Mouse (Mus musculus) heart, embryonic 14.5 days (tissue): ENCODE data around the gene Spata1. TPM values are rescaled to one million over a fixed set of nuclear protein-coding genes. Genes with fewer than 3 reads are reported as not detected.

Experiments
- ATAC-seq: fragments of 200-750 bp; cut with Nextera tagmentation; 2 replicates; pipeline ENCODE4 v1.8.0; 2017; ENCODE audit warnings: low read depth, moderate TSS enrichment; ENCODE audit not compliant: insufficient number of reproducible peaks, insufficient read depth, low FRiP score
- H3K27ac ChIP-seq, 2 experiments: fragments of 200-500 bp in 1 of 2; fragments of 300-500 bp in 1 of 2; sonication (generic) in 1 of 2; replicated peaks in 1 of 2; 2 replicates each; pipeline ENCODE4 v1.5.1; 2012 to 2014; ENCODE audit warnings: low read depth in 2 of 2, low read length in 2 of 2, control low read depth in 1 of 2, mild to moderate bottlenecking in 1 of 2, mixed read lengths in 1 of 2; ENCODE audit not compliant: control insufficient read depth in 1 of 2, insufficient read depth in 1 of 2
- H3K27me3 ChIP-seq: fragments of 300-500 bp; sonication (generic); 2 replicates; pipeline ENCODE4 v1.6.1; 2014; ENCODE audit warnings: mild to moderate bottlenecking, low read length, control low read depth; ENCODE audit not compliant: control insufficient read depth, insufficient read depth
- H3K36me3 ChIP-seq: fragments of 300-500 bp; sonication (generic); 2 replicates; pipeline ENCODE4 v1.6.1; 2014; ENCODE audit warnings: mild to moderate bottlenecking, control low read depth, low read length, mixed read lengths; ENCODE audit not compliant: control insufficient read depth, insufficient read depth
- H3K4me1 ChIP-seq, 2 experiments: fragments of 200-500 bp in 1 of 2; fragments of 300-500 bp in 1 of 2; sonication (generic) in 1 of 2; 2 replicates each; pipeline ENCODE4 v1.6.1; 2012 to 2014; ENCODE audit warnings: low read length in 2 of 2, control low read depth in 1 of 2, mixed read lengths in 1 of 2; ENCODE audit not compliant: control insufficient read depth in 2 of 2, insufficient read depth in 2 of 2
- H3K4me2 ChIP-seq: fragments of 300-500 bp; sonication (generic); 2 replicates; pipeline ENCODE4 v1.6.1; 2014; ENCODE audit warnings: mild to moderate bottlenecking, low read length
- H3K4me3 ChIP-seq, 2 experiments: fragments of 200-500 bp in 1 of 2; fragments of 300-500 bp in 1 of 2; sonication (generic) in 1 of 2; 2 replicates each; pipeline ENCODE4 v1.5.1; 2012 to 2014; ENCODE audit warnings: low read length in 2 of 2, mild to moderate bottlenecking in 2 of 2, control low read depth in 1 of 2, low read depth in 1 of 2, moderate library complexity in 1 of 2; ENCODE audit not compliant: control insufficient read depth in 1 of 2, insufficient read depth in 1 of 2
- H3K9ac ChIP-seq: fragments of 300-500 bp; sonication (generic); 2 replicates; pipeline ENCODE4 v1.6.1; 2014; ENCODE audit warnings: mild to moderate bottlenecking, low read length
- H3K9me3 ChIP-seq: fragments of 300-500 bp; sonication (generic); 2 replicates; pipeline ENCODE4 v1.6.1; 2016; ENCODE audit warnings: low read length, control low read depth; ENCODE audit not compliant: control insufficient read depth
- WGBS: fragments of 180-500 bp; shearing (Covaris S2); extraction: QIAGEN DNeasy Blood & Tissue Kit; methylation state at CpG from one replicate; pipeline ENCODE4 v1.1.7; 2014; 5-methylcytosine and 5-hydroxymethylcytosine counted together
- polyA plus RNA-seq: library from polyadenylated mRNA; unstranded; fragments of >200 nt; fragmentation: Nextera tagmentation; extraction: Ambion mirVana; gene quantifications from 2 replicates; pipeline ENCODE4 v1.2.1, GENCODE M21; 2014

Spata1 gene
- polyA plus RNA-seq, 1 experiment from 2014 or later, result 6.5 TPM

DNA sequence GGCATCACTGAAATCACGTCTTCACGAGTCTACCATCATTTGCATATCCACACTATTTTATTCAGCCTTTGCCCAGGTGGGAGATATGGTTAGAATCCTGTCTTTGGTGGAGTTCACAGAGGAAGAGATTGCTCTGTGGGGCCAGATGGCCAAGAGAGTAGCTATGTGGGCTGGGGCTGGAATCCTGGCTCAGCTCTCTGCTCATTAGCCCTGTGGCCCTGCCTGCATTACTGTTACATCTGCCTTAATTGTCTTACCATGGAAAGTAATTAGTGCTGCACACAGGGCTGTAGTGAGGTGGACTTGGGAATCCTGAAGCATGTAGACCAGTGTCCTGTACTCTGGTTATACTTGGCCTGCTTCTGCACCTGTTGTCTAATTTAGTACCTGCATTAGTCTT is 87.5 kb downstream of the Spata1 start:
- 77% methylated on average over 2 of the region's 2 CpGs for WGBS
- Histone ChIP-seq H3K9me3 (no peaks in the 10 kb centered on the region), H3K27me3 (no peaks in the 10 kb centered on the region), H3K4me1 (peaks cover 0 to 16% of the 10 kb centered on the region in 2 experiments; a peak in 3 of 4 replicates), H3K4me2 (no peak overlapping the region), H3K4me3 (no peak overlapping the region), H3K9ac (no peak overlapping the region), H3K27ac (no peak overlapping the region), H3K36me3 (no peaks in the 10 kb centered on the region)
- no peak for ATAC-seq

- H3K27ac ChIP-seq, result no peak overlapping the region
- WGBS, result 83% methylated on average over 7 of the region's 7 CpGs
- H3K4me3 ChIP-seq, result no peak overlapping the region
- peaks cover 4 to 28% of the 10 kb centered on the region in 2 experiments for H3K4me1 ChIP-seq
- no peak overlapping the region for H3K9ac ChIP-seq
- H3K9me3 ChIP-seq, result no peaks in the 10 kb centered on the region
- H3K36me3 ChIP-seq, result no peaks in the 10 kb centered on the region
- H3K27me3 ChIP-seq, result no peaks in the 10 kb centered on the region
- no peak overlapping the region for H3K4me2 ChIP-seq
- ATAC-seq, result no peak
Measured at GRCm38 (mm10) chr3:146410114-146410513, 89.4 kb downstream of the Spata1 start.

Other genes with a start within 250 kb of the Spata1 start
- 17.1 and 19.6 TPM in 2 replicates for gene Ssx2ip, start 95.1 kb downstream of the Spata1 start, polyA plus RNA-seq
- 11.3 and 11.5 TPM in 2 replicates for gene Ctbs, start 50.0 kb downstream of the Spata1 start, polyA plus RNA-seq
- gene Gng5, start 54 bp upstream of the Spata1 start, polyA plus RNA-seq, result 1,503 and 1,593 TPM in 2 replicates
- gene Rpf1, start 21.7 kb upstream of the Spata1 start, polyA plus RNA-seq, result 35.0 and 38.7 TPM in 2 replicates
- not detected in 2 replicates for gene Uox, start 70.7 kb upstream of the Spata1 start, polyA plus RNA-seq
- gene Dnase2b, start 115.8 kb upstream of the Spata1 start, polyA plus RNA-seq, result not detected in 2 replicates
- gene 4930503B20Rik, start 151.6 kb upstream of the Spata1 start, polyA plus RNA-seq, result 0.13 TPM in 1 of 2 replicates, not detected in the other
- 1.8 and 3.1 TPM in 2 replicates for gene Samd13, start 185.8 kb upstream of the Spata1 start, polyA plus RNA-seq